9 mouse cellular contexts compared by ENCODE assay signal in genomic region chr1:89235296-89235695, GRCm38 (mm10).
A peak's percentile ranks its signal among the peaks of the same experiment; 100 is the strongest.
DNase-seq lines count a peak whose midpoint lies in the region; ATAC-seq and TF ChIP-seq lines count a peak whose summit lies in the region.
"Had no signal": no experiment of that assay in that cellular context is flagged by ENCODE, and none has a peak within 500 bp of the region (broad histone marks: within the 10 kb centered on the region; RNA-seq: fewer than 3 reads in every experiment).

No protein-coding gene starts in this region.

- no peak overlapping the region for H3K4me3 ChIP-seq in cerebellum, adult 2 months (replicated peaks; ENCODE audit: insufficient read depth, low read depth, low read length)
- no peak overlapping the region for H3K4me3 ChIP-seq in hindbrain, embryonic 13.5 days
- H3K4me3 ChIP-seq: embryonic facial prominence, embryonic 12.5 days had no signal

- peak; percentile 11 for DNase-seq in WW6 (ENCODE audit: low read depth, low spot score)
- peak; percentile 62 to 76 for DNase-seq in cerebellum, adult 2 months
- DNase-seq in forelimb bud, embryonic 11.5 days (ENCODE audit: low read depth, low spot score): peak; percentile 77
- peak; percentile 65 to 88 for DNase-seq in layer of hippocampus, postnatal 14 days (ENCODE audit: low spot score in 2 of 2)
- DNase-seq in lung, postnatal 36 days: peak; percentile 92
- peak; percentile 56 for DNase-seq in right cerebral cortex, postnatal 14 days

- 17% methylated on average over 3 of the region's 3 CpGs for WGBS in cerebellum, adult 2 months
- 33% methylated on average over 3 of the region's 3 CpGs for WGBS in hindbrain, embryonic 13.5 days

- H3K9me3 ChIP-seq in hindbrain, embryonic 13.5 days: no peaks in the 10 kb centered on the region
- H3K9me3 ChIP-seq: embryonic facial prominence, embryonic 12.5 days had no signal

- peak; percentile 82 for ATAC-seq in hindbrain, embryonic 13.5 days (ENCODE audit: low FRiP score)
- ATAC-seq in CD4-positive, CD25-positive, alpha-beta regulatory T cell, adult 4 months: no peak

- no peak overlapping the region for H3K27ac ChIP-seq in cerebellum, adult 2 months (ENCODE audit: insufficient read depth, low read length)
- H3K27ac ChIP-seq in hindbrain, embryonic 13.5 days: no peak overlapping the region
- H3K27ac ChIP-seq: embryonic facial prominence, embryonic 12.5 days had no signal

- no peak for TF ChIP-seq POLR2A in cerebellum, adult 2 months (IDR thresholded peaks at IDR 0.05; ENCODE audit: borderline replicate concordance, insufficient read depth, low read length)

- H3K4me1 ChIP-seq in cerebellum, adult 2 months (ENCODE audit: control insufficient read depth, insufficient read depth, low read length): peaks cover 2% of the 10 kb centered on the region; the same call in 1 of the 2 replicates
- peaks cover 17% of the 10 kb centered on the region for H3K4me1 ChIP-seq in hindbrain, embryonic 13.5 days (replicated peaks)

- H3K36me3 ChIP-seq in hindbrain, embryonic 13.5 days: no peaks in the 10 kb centered on the region
- H3K36me3 ChIP-seq: embryonic facial prominence, embryonic 12.5 days had no signal

- peak; percentile 45; the same call in 1 of the 2 replicates for TF ChIP-seq CTCF in cerebellum, adult 2 months (IDR thresholded peaks at IDR 0.05; ENCODE audit: borderline replicate concordance, insufficient read depth, low read depth, low read length)

- no peaks in the 10 kb centered on the region for H3K27me3 ChIP-seq in cerebellum, adult 2 months (ENCODE audit: control insufficient read depth, insufficient read depth, low read length)
- H3K27me3 ChIP-seq in hindbrain, embryonic 13.5 days: 0 out of 2 replicates have a peak, but pooled peaks cover 7% of the 10 kb centered on the region
- H3K27me3 ChIP-seq: embryonic facial prominence, embryonic 12.5 days had no signal

- H3K9ac ChIP-seq in hindbrain, embryonic 13.5 days: no peak overlapping the region
- H3K9ac ChIP-seq: embryonic facial prominence, embryonic 12.5 days had no signal

- H3K4me2 ChIP-seq in hindbrain, embryonic 13.5 days: no peak overlapping the region
- H3K4me2 ChIP-seq: embryonic facial prominence, embryonic 12.5 days had no signal

Comparison
In these comparisons a context has a peak if more than half of its experiments do, and no peak if none do; other contexts are left out.
1. DNase-seq: peak in every context shown above with its lines; median percentile 92 in lung, postnatal 36 days; 77 in forelimb bud, embryonic 11.5 days; 76 in layer of hippocampus, postnatal 14 days; 69 in cerebellum, adult 2 months; 56 in right cerebral cortex, postnatal 14 days; 11 in WW6.